Mouse (Mus musculus) thymus, adult 2 months (tissue): Measurements from ENCODE around the gene Bcas3. TPM values are rescaled to one million over a fixed set of nuclear protein-coding genes. Genes with fewer than 3 reads are reported as not detected.

ENCODE experiments used
- DNase-seq: peaks from one replicate; pipeline ENCODE4 v3.0.0; 2021
- H3K27ac ChIP-seq: fragments of 200-500 bp; 2 replicates; pipeline ENCODE4 v1.5.1; 2012; ENCODE audit warnings: low read length, control low read depth; ENCODE audit not compliant: control insufficient read depth, insufficient read depth
- H3K27me3 ChIP-seq: fragments of 200-500 bp; 2 replicates; pipeline ENCODE4 v1.6.1; 2012; ENCODE audit warnings: mild to moderate bottlenecking, low read length, moderate library complexity, mixed read lengths; ENCODE audit not compliant: control insufficient read depth, insufficient read depth
- H3K36me3 ChIP-seq: fragments of 200-500 bp; 2 replicates; pipeline ENCODE4 v1.6.1; 2012; ENCODE audit warnings: mild to moderate bottlenecking, low read length, moderate library complexity; ENCODE audit not compliant: control insufficient read depth, insufficient read depth
- H3K4me1 ChIP-seq: fragments of 200-500 bp; replicated peaks from 2 replicates; pipeline ENCODE4 v1.6.1; 2012; ENCODE audit warnings: low read length; ENCODE audit not compliant: control insufficient read depth, insufficient read depth
- H3K4me3 ChIP-seq: fragments of 200-500 bp; 2 replicates; pipeline ENCODE4 v1.5.1; 2012; ENCODE audit warnings: mild to moderate bottlenecking, low read length, control low read depth, moderate library complexity; ENCODE audit not compliant: control insufficient read depth, insufficient read depth
- CTCF ChIP-seq: fragments of 200-500 bp; IDR thresholded peaks from 2 replicates; pipeline ENCODE4 v1.5.1; 2012; ENCODE audit warnings: mild to moderate bottlenecking, control low read depth, low read length, moderate library complexity, borderline replicate concordance; ENCODE audit not compliant: control insufficient read depth, poor library complexity, insufficient read depth; ENCODE audit errors: extremely low read depth
- POLR2A ChIP-seq: fragments of 200-500 bp; IDR thresholded peaks from 2 replicates; pipeline ENCODE4 v1.6.1; 2012; ENCODE audit warnings: mild to moderate bottlenecking, low read length, control low read depth, moderate library complexity; ENCODE audit not compliant: control insufficient read depth, poor library complexity, insufficient read depth; ENCODE audit errors: extremely low read depth
- WGBS: fragments of 180-500 bp; shearing (Covaris S2); methylation state at CpG from one replicate; pipeline ENCODE4 v1.1.7; 2018; 5-methylcytosine and 5-hydroxymethylcytosine counted together
- polyA plus RNA-seq: library from polyadenylated mRNA; depleted of rRNA; stranded (reverse); fragments of >200 nt; gene quantifications from 2 replicates; pipeline ENCODE4 v1.2.3, GENCODE M21; 2012

Bcas3 gene
- polyA plus RNA-seq, 1 experiment: 42.5 TPM

DNA sequence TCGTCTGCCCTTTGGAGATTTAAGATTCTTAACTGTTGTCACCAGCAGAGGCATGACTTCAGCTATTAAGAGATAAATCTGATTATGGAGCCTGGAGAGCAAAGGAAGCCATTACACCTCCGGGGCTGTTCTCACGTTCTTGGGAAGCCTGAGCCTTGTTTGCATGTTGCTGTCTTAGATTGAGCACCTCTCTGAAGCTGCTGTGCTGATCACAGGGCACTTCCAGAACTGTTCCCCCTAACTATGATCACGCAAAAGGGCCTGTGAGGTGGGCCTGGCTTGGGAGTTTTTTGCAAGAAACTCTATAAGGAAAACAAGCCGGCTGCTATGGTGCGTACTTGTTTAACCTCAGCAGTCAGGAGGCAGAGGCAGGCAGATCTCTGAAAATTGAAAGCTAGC lies 335.5 kb downstream of the Bcas3 start:
- no peak overlapping the region for H3K4me3 ChIP-seq
- WGBS: 87% methylated on average over 6 of the region's 6 CpGs
- DNase-seq: no peak
- no peak overlapping the region for H3K27ac ChIP-seq
- no peaks in the 10 kb centered on the region for H3K27me3 ChIP-seq
- H3K36me3 ChIP-seq: no peaks in the 10 kb centered on the region
- no peak for TF ChIP-seq CTCF
- no peaks in the 10 kb centered on the region for H3K4me1 ChIP-seq

DNA sequence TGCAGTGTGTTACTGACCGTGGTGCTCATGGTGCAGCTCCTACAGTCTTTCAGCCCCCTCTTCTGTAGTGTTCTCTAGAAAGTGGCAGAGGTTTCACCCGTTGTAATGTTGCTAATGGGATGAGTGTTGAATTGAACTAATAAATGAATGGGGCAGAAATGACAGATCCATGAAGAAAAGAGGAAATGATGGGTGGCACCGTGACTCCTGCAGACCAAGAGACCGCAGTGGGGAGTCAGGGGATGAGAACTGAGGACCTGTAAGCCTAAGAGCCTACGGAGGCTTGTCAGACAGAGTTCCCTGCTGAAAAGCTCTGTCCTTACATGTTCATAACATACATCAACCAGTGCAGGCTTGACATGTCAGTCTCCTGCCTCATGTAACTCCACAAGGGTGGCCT lies 336.3 kb downstream of the Bcas3 start:
- H3K27ac ChIP-seq: no peak overlapping the region
- no peaks in the 10 kb centered on the region for H3K36me3 ChIP-seq
- TF ChIP-seq CTCF: no peak
- TF ChIP-seq POLR2A: no peak
- DNase-seq: no peak
- H3K27me3 ChIP-seq: no peaks in the 10 kb centered on the region
- WGBS: 89% methylated on average over 5 of the region's 5 CpGs
- no peaks in the 10 kb centered on the region for H3K4me1 ChIP-seq
- no peak overlapping the region for H3K4me3 ChIP-seq

GRCm38 (mm10) chr11:85691285-85691684 lies 338.3 kb downstream of the Bcas3 start:
- WGBS: 86% methylated on average over 5 of the region's 5 CpGs
- Histone ChIP-seq H3K4me1 (no peaks in the 10 kb centered on the region), H3K27ac (no peak overlapping the region), H3K36me3 (no peaks in the 10 kb centered on the region), H3K4me3 (no peak overlapping the region), H3K27me3 (no peaks in the 10 kb centered on the region)
- DNase-seq: no peak
- TF ChIP-seq POLR2A: no peak
- no peak for TF ChIP-seq CTCF

DNA sequence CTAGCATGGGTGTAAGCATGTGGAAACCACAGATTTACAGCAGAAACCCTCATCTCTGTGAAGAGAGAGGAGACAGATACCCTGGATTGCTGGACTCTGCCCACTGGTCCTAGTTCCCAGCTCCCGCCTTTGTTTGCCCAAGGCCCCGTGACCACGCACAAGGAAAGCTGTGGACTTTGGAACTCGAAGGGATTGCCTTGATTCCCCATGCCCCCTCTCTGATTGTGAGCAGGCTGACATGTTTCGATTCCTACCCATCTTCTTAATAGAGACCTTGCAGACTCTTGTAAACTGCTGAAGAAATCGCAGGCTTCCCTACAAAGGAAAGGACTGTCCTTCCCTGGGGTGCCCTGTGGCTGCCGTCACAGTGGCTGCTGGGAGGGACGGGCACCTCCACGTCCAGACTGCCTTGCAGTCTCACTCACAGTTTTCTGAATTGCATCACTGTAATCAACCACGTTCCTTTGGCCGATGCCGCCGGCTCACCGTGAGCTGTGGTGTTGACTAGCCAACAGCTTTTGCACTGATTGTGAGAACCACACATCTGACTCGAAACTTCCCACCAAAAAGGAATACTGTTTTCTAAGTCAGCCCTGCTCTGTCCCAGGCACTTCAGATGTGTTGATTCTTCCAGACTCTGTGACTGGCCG lies 342.8 kb downstream of the Bcas3 start:
- no peaks in the 10 kb centered on the region for H3K4me1 ChIP-seq
- no peaks in the 10 kb centered on the region for H3K27me3 ChIP-seq
- WGBS: 97% methylated on average over 16 of the region's 16 CpGs
- H3K27ac ChIP-seq: no peak overlapping the region
- TF ChIP-seq POLR2A (no peak), CTCF (no peak)
- H3K36me3 ChIP-seq: no peaks in the 10 kb centered on the region
- no peak overlapping the region for H3K4me3 ChIP-seq
- DNase-seq: no peak

DNA sequence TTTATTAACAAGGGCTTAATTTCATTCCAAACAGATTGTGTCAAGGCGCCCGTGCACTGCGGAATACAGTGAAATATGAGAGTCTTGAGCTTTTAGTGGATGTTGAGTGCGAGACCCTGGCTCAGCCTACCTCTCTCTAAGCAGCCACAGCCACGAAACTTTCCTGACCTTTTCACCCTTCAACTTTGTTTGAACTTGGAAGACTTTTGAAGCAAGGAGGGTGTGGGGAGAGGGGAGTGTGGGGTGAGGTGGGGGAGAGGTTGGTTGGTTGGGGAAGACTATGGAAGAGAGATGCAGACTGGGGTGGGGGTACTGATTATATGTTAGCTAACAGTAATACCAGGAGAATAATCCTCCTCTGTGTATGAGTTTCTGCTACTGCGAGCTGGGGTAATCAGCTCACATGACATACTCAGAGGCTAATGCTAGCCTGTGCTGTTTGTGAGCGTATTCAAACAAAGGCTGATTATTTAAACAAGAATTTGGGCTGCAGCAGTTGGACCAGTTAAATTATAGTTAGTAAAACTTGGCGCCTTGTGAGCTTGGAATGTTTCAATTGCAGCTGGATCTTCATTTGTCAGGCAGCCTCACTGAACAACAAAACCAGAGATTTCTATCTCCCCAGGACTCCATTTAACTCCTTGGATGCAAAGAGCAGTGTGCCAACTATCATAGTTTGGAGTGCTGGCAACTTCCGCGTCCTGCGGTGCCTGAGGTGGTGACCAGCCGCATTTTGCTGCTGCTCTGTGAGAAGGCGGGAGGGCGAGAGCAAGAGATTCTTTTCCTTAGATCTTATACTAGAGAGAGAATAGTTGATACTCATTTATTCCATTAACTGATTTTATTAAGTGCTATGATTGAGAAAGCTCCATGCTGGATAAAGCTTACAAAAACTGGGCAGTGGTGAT lies 343.8 kb downstream of the Bcas3 start:
- Histone ChIP-seq H3K27me3 (no peaks in the 10 kb centered on the region), H3K27ac (no peak overlapping the region), H3K36me3 (no peaks in the 10 kb centered on the region), H3K4me3 (no peak overlapping the region), H3K4me1 (no peaks in the 10 kb centered on the region)
- TF ChIP-seq POLR2A (no peak), CTCF (no peak)
- no peak for DNase-seq
- 94% methylated on average over 14 of the region's 14 CpGs for WGBS

DNA sequence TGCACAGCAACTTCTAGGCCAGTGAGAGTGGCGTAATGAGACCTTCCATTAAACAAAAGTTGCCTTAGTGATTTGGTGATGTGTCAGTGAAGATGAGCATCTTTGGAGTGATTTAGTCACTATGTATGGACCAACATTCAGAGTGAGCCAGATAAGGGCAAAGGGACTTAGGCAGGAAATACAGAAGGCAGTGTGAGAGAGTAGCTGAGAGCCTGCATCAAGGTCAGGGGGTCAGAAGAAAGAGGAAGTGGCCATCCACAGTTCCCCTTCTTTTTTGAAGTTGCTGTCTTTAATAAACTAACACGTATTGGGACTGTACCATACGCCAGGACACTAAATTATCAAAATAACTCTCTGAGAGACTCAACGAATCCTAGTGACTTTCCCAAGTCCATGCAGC lies 344.5 kb downstream of the Bcas3 start:
- Histone ChIP-seq H3K36me3 (no peaks in the 10 kb centered on the region), H3K27me3 (no peaks in the 10 kb centered on the region), H3K4me3 (no peak overlapping the region), H3K27ac (no peak overlapping the region), H3K4me1 (no peaks in the 10 kb centered on the region)
- WGBS: 78% methylated on average over 4 of the region's 4 CpGs
- no peak for TF ChIP-seq POLR2A
- TF ChIP-seq CTCF: no peak
- no peak for DNase-seq
